Mouse (Mus musculus) gastrocnemius, postnatal 25 days (tissue): ENCODE data around the gene Syt14. TPM values are rescaled to one million over a fixed set of nuclear protein-coding genes. Genes with fewer than 3 reads are reported as not detected.

ENCODE experiments used
- DNase-seq: peaks from one replicate; pipeline ENCODE4 v3.0.0; 2022
- total RNA-seq, 2 experiments: library from RNA; stranded (reverse); gene quantifications; 1 replicate in 1 of 2; 2 replicates in 1 of 2; pipeline ENCODE4 v1.2.3; 2021

Syt14 gene
- total RNA-seq, 2 experiments from 2014 or later = 0.08 to 0.20 TPM

DNA sequence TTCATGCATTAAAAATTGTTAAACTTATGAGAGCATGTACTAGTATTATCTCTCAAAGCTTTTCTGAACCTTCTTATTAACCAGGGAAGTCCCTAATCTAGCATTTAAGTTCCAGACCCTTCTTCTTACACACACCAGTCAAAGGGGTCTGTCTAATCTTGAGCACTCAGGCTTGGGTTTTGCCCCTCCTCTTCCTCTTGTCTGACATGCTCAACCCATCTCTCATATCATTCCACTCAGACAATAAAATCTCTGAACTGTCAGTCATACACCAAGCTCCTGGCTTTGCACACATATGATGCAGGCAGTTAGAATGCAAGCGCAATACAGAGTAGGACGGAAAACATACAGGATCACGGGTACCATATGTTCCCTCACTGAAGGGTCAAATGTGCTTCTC, 48.4 kb downstream of the Syt14 start:
- DNase-seq = no peak

DNA sequence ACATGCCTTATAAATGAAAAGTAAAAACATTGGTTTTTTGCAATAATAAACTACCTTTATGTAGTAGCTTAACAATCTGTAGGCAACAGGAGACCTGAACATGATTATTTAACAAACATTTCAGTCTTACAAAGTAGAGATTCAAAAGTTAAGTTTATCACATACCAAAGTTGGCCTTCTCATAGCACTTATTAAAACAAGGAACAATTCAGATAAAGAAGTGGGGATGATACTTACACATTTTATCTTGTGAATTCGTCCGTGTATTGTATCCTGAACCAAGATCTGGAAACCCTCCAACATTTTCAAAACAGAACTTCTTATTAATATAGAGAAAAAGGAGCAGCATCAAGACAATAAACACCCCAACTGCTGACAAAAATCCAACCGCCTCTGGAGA, 49.1 kb downstream of the Syt14 start:
- DNase-seq = no peak

DNA sequence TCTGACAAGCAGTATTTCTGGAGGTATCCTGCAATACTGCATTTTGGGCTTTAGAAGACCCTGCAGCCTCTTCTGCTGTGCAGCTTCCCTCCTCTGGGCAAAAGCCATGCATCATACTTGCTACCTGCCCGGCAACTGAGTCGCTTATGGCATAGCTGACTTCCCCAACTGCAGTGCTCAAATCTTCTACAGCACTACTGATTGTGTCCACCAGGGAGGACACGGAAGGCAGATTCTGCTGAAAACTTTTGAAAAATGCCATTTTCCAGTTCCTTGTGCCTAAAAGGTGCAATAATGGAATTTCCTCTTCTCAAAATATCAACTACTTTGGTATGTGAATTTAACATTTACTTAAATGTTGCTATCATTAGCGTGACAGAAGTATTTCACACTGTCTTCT, 51.2 kb downstream of the Syt14 start:
- DNase-seq = no peak

DNA sequence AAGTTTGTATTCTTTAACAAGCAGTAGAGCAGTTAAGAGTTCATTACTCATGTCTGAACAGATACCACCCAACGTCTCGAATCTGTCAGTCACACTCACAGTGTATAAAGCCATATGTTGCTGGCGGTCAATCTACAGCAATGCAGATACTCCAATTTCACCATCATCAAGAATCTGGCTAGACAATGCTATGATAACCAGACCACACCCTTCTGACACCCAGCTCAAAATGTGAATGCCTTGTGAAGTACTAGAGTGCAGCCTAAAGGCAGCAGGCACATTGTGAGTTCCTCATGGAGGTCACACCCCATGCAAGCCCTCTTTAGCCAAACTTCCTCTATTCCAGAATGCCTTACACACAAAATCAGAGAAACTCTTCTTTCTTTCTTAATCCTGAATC, 53.9 kb downstream of the Syt14 start:
- no peak for DNase-seq

DNA sequence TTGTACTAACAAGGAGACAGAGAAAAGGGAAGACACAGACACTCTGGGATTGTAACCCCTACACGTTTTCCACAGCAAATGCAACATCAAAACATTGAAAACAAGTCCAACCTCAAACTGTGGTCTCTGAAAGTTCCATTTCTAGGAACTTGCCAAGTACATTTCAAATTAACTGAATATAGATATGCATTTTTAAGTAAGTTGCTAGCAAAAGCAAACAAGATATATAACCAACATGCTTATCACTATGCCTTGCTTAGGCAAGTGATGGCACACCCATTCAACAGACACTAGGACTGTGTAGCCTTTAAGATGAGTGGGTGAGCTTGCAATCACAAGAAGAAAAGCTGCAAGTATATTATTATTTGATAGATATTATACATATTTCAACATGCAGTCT, 54.5 kb downstream of the Syt14 start:
- no peak for DNase-seq

DNA sequence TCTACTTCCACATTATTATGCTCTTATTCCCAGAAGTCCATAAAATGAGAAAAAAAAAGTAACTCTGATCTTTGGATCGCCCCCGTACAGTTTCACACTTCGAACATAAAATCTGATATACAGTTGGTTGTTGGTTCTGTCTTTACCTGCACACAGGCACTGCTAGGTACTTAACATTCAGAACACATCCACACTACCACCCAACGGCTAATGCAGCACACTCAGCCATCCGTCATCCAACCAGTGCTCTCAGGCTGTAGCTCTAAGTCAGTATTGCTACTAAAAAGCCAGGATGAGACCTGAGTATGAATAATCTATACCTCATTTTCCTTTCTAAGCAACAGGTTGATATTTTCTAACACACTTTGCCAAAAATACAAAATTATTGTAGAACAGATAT, 73.3 kb downstream of the Syt14 start:
- no peak for DNase-seq

DNA sequence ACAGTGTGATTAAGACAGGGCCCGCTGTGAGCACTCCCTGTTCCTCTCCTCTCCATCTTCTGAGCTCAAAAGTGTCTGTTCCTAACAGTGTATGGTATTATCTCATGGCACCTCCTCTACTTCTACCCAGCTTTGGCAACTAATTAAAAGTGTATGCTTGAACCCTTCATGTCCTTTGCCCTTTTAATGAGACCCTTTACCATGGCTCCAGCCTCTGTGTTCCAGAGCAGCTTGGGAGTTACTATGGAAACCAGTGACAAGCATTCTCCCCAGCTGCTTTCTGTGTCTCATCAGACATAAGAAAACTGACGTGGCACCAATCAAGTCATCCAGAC, 87.8 kb downstream of the Syt14 start:
- DNase-seq = no peak

DNA sequence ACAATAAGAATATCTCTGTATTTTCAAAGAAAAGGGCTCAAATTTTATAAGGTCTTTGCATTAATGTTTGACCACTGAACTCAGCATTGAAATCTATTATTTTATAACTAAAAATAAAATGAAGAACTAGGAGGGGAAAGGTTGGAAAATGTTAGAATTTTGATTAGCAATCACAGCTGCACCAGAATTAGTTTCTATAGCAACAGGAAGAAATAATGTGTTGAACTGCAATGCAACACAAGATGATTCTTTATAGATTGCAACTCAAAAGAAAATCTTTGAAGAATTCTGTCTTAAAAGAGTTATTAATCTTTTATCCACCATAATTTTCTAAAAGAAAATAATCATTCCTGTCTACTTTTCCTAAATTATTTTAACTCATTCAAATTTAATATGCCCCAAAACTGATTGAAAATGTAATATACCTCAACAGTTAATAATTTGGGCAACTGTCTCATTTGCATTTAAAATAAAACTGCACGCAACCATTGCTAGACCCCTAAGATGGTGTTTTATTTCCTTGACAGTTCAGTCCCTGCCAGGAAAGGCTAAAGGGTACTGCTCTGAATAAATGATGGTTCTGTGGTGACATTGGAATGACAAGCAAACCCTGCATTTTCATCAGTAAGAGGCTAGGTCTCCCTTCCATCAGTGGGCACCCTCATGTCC, 88.3 kb downstream of the Syt14 start:
- DNase-seq = no peak

DNA sequence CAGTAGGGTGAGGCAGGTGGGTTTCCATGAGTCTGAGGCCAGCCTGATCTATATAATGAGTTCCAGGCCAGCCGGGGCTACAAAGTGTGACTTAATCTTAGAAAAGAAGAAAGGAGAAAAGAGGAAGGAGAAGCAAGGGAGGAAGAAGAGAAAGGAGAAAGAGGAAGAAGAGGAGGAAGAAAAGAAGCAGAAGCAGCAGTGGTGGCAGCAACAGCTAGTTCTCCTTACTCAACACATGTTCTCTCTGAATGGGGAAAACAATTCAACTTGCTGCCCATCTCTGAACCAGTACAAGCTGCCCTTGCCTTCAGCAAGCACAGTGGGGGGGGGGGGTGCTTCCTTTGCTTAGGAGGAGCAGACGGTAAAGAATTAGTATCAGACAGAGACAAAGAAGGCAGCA, 96.5 kb downstream of the Syt14 start:
- DNase-seq = no peak

DNA sequence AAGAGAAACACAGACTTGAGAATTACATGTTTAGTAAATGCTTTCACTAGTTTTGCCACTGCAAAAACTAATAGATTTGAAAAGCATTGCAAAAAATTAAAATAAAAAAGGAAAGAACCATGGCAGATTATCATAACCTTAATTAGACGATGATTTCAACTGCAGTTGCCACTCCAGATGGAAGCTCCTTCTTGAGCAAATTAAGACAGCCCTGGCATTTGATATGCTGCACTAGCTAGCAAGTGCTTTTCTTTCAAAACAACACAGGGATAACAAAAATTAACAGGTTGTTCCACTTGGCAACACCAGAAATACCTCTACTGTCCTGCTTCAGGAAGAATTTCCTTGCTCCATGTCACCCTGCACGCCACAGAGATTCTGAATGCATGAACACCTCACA, 97.6 kb downstream of the Syt14 start:
- DNase-seq = no peak

DNA sequence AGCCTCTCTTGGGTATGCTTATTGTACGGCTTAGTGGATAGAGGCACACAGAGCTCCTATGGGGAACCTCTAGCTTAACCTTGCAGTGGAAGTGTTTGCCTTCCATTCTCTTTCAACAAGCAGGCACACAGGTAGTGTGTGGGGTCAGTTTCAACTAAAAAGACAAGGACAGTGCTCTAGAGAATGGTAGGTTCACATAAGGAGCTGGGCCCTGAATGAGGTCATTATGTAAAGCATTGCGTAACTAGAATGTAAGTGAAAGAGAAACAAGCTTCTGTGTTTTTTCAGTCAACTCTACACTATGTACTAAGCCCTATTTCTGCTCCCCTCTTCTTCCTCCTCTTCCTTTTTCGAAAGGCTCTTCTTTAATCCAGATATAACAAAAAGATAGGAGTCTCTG, 103.8 kb downstream of the Syt14 start:
- no peak for DNase-seq

DNA sequence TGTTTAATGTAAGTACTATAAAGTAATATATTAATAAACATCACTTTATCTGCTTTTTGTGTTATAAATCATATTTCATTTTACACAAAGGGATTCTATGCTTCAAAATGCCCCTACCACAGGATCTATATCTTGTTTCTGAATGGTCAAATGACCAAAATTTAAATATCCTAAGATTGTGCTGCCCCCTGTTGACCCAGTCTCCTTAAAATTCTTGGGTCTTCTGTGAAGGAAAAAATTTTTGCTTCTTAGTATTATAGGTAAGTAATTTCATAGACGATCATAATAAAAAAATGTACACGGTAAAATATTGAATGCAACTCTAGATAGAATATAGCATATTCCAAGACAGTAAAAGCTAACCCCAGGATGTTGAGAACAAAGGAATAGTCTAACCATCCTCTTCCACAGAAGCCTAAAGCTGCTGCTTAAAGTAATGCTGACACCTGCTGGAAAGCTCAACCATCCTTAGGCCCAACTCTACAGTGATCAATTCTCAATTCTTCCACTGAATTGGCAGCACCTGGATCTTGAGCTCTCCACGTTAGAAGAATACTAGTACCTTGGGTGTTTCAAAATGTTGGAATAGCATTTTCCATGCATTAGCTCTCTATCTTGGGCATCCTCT, 123.4 kb downstream of the Syt14 start:
- DNase-seq = no peak

DNA sequence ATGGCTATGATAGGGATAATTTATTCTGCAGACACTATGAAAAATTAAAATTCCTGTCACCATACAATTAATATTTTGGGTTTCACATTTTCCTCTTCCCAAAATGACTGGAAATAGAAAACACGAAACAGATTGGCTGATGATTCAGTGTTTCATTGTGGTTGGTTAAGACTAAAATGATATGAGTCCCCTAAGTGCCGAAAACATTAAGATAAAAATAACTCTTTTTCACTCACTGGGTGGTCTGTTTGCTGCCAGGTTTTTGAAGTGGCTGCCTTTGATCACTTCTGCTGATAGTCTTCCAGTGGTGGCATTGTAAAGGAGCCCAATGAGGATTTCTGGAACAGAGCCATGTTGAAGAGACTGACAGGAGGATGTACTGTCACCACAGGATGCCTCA, 134.1 kb downstream of the Syt14 start:
- DNase-seq = no peak

DNA sequence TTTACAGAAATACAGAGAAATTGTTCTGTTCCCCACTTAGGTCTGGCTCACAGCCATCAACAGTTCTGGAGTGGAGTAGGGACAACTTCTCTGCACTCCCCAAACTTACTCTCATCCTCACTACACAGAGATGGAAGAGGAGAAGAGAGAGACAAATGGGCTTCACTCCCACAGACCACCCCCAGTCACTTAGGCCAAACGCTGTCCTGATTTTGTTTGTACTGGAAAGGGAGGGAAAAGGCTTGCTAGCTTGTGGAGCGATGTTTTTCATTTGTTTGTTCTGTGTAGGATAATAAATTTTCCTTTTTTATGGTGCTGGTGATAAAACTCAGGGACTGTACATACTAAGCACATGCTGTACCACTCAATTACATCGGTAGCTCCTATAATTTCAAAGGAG, 134.7 kb downstream of the Syt14 start:
- no peak for DNase-seq

DNA sequence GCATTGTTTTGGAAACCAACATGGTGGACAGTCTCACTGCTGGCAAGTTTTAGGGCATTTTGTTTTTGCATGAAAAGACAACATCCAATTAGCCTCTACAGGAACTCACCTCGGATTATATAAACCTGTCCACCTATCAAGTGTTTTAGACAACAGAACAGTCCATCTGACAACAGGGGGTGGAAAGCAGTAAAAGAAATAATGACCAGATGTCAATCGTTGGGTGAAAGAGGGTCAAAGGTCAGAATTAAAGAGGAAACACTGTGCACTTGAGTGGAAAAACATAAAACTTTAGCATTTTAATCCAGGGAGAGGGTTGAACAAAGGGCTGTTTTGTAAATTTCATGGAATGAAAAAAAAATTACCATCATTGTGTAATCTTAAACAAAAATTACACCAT, 136.8 kb downstream of the Syt14 start:
- DNase-seq = no peak

DNA sequence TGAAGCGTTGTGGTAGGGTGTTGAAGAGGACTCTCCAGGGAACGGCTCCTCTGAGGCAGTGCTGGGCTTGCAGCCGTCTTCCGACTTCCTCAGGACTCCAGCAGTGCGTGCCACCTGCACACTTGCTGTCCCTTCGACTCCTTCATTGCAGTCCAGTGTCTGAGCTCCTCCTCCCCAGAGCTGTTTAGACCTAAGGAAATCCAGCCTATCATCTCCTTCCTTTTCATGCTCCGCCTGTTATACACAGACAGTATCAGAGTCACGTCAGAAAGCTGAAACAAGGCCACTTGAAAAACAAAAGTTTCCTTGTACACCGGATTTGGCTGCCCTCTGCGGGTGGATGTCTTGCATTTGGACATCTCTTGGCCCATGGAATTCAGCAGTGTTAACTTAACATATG, 138.4 kb downstream of the Syt14 start:
- DNase-seq = no peak

DNA sequence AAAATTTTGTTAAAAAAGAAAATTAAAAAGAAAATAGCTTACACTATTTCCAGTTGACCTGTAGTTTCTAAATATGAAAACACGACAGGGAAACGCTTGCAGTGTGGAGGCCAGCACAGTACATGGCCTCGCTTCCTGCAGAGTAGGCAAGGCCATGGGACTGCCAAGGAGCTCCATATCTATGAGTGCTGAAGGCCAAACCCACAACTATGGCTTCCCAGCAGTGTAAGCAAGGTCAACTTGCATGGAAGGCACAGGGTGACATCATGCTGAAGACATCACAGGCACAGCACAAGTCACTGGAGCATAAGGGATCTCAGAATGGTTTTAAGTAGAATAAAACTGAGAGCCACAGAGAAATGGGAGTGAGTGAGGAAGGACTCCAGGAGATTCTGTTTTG, 139.5 kb downstream of the Syt14 start:
- DNase-seq = no peak

DNA sequence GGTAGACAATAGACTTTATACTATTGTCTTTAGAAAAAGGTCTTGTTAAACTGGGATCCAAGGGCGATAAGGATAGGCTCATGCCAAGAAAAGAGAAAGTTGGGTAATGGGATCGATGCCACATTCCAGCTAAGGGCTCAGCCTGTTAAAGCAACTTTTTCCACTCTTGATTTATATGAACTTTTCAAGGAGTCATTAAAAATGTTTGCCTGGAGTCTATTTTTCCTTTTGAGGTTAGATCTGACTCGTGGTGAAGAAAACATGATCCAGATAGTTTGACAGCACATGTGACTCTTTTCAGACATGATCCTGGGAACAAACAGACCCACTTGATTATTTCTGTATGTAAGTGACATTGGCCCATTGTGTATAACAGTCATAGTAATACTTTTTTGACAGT, 144.9 kb downstream of the Syt14 start:
- no peak for DNase-seq

DNA sequence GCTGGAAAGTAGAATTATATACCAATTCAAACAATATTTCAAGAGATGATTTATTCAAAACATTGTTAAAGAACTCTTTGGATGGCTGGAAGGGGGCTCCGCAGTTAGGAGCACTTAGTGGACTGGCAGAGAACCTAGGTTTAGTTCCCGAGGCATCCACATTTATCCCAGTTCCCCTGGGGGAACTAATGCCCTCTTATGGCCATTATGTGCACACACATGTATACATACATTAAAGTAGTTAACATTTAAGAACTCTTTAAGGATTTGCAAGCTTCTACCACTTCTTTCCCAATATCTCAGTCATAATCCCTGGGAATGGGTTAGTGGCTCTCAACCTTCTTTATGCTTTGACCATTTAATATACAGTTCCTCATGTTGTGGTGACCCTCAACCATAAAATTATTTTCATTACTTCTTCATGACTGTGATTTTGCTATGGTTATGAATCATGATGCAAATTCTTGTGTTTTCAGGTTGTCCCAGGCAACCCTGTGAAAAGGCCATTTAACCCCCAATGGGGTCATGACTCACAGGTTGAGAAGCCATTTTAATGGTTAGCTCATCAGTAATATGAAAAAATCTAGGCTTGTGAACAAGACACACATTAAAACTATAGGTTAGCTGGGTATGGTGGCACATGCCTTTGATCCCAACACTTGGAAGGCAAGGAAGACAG, 152.8 kb downstream of the Syt14 start:
- DNase-seq = no peak

DNA sequence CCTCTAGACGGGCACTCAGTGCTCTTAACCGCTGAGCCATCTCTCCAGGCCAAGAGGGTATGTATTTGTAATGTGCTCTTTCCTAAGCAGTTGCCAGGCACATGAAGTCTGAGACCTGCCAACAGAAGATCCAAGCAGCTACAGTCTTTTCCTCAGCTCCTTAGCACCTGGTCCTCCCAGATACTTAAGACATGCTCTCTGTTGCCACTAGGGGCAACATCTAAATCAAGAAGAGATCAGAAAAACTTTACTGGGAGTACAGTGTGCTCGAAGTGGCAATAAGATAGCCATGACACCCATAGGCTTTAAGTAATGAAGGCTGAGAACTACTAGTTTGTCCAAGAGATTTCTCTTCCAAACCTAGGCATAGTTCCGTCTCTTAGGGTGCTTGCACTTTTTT, 155.4 kb downstream of the Syt14 start:
- no peak for DNase-seq

DNA sequence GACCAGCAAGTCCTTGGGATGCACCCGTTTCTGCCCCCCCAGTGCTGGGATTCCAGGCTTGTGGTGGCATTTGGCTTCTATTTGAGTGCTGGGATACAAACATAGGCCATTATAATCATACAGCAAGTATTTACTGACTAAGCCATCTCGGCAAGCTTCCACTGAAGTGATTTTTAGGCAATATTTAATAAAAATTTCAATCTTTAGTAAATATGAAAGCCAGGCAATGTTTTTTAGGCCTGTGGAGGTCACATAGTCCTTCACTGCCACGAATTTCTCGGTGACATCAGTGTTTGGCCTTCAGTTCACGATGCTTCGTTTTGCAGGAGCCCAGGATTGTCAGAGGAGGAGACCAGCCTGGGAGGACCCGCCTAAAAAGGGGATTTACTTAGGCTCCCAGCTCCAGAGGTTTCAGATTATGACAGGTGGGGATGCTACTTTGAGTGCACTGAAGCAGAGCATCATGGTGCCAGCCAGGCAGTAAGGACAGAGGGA, 156.4 kb downstream of the Syt14 start:
- no peak for DNase-seq

DNA sequence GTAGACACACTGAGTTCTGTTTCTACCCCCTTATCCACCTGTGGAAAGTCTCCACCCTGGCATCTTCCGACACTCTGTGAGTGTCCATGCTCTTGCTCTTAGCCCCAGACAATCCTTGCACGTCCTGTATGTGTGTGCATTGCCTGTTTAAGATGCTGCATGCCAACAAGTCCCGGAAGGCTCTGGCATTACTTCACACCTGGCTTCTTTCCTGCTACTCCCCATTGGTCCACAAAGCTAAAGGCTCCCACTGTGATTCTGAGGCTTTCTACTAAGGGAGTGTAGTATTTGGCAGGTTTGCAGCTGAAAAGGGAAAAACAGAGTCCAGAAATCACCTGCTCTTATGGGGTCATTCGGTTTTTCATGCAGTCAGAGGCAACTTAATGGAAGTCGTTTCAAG, 162.7 kb downstream of the Syt14 start:
- DNase-seq = no peak

DNA sequence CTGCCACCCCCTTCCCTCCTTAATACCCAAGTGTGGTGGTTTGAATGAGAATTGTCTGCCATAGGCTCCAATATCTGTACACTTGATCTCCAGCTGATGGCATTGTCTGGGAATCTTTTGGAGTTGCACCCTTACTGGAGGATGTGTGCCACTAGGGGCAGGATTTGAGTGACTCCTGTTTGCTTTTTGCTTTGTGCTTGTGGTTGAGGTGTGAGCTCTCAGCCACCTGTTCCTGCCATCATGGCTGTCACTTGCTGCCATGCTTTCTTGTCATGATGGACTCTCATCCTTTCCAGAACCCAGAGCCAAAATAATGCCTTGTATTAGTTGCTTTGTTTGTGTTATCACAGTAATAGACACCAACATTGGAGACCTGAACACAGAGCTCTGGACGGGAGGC, 165.8 kb downstream of the Syt14 start:
- DNase-seq = no peak

DNA sequence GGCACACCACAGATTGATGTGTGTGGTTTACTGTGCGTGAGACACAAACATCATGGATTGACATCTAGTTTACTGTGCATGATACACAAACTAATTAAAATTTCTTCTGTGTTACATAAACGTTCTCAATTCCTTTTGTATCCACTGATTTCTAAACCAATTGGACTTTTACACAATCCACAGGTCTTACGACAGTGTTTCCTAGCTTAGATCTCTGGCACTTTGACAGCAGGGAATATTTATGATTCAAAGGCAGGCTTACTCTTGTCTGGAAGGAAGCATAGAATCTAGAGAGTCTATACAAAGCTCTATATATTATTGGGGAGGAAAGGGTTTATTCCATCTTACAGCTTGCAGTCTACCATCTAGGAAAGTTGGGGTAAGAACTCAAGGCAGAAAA, 171.1 kb downstream of the Syt14 start:
- no peak for DNase-seq
